Mouse (Mus musculus): ENCODE results near the gene Vasn.

DNA sequence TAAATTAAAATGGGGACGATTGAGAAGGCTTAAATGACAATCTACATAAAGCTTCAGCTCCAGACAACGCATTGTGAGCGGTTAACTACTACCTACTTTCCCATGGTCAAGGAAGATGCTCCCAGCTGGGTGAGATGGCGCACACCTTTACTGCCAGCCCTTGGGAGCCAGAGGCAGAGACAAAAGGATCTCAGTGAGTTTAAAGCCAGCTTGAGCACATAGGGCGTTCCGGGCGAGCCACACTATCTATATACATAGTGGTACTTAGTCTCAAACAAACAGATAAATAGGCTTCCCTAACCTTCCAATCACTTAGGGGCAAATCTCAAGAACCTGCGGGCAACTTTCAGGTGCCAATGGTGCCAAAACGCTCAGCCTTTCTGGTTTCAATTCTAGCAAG is 15.7 kb upstream of the Vasn start:
- no peak for TF ChIP-seq CTCF (IDR thresholded peaks at IDR 0.05; ENCODE audit: control insufficient read depth, insufficient read depth, insufficient replicate concordance, low read depth, low read length)
- TF ChIP-seq POLR2A (IDR thresholded peaks at IDR 0.05; ENCODE audit: control insufficient read depth, low read depth, low read length): no peak

All from testis, adult 2 months (tissue).